12 mouse cellular contexts compared by ENCODE assay signal in the genomic region with DNA sequence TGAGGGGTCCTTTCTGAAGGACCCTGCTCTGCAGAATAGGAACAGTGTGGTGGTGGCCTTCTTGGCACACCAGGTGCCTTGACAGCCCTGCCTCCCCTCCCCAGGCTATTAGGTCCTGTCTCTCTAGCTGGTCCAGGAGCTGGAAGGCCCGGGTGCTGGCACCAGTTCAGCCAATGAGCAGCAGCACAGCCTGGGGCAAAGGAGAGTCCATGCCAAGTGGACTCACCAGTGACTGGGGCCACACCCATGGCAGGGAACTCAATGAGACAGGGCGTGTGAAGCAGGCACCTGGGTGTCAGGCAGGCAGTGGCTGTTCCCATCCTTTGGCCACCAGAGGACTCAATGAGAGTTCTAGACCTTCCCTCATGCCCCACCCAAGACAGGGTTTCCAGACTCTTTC. TPM values are rescaled to one million over a fixed set of nuclear protein-coding genes. Genes with fewer than 3 reads are reported as not detected.
A peak's percentile ranks its signal among the peaks of the same experiment; 100 is the strongest.
DNase-seq lines count a peak whose midpoint lies in the region; ATAC-seq and TF ChIP-seq lines count a peak whose summit lies in the region.
"Had no signal": no experiment of that assay in that cellular context is flagged by ENCODE, and none has a peak within 500 bp of the region (broad histone marks: within the 10 kb centered on the region; RNA-seq: fewer than 3 reads in every experiment).

No protein-coding gene starts in this region.

- no peak overlapping the region for H3K4me2 ChIP-seq in forebrain, embryonic 13.5 days
- no peak overlapping the region for H3K4me2 ChIP-seq in forebrain, embryonic 15.5 days (replicated peaks)
- no peak overlapping the region for H3K4me2 ChIP-seq in lung, postnatal 0 days (replicated peaks; ENCODE audit: low read depth, low read length)
- H3K4me2 ChIP-seq: liver, embryonic 13.5 days; stomach, embryonic 15.5 days had no signal

- 0 out of 2 replicates have a peak overlapping the region, but pooled peaks have one; percentile 40 for H3K27ac ChIP-seq in forebrain, embryonic 13.5 days
- no peak overlapping the region; the same call in none of the 2 replicates for H3K27ac ChIP-seq in forebrain, embryonic 15.5 days (replicated peaks)
- H3K27ac ChIP-seq in lung, postnatal 0 days (ENCODE audit: low read length) = no peak overlapping the region
- no peak overlapping the region for H3K27ac ChIP-seq in small intestine, adult 2 months (ENCODE audit: insufficient read depth, low read depth, low read length)
- H3K27ac ChIP-seq: liver, embryonic 13.5 days; stomach, embryonic 15.5 days had no signal

- H3K36me3 ChIP-seq in forebrain, embryonic 13.5 days (ENCODE audit: poor library complexity, severe bottlenecking) = peaks cover 41% of the 10 kb centered on the region
- H3K36me3 ChIP-seq in forebrain, embryonic 15.5 days = peaks cover 12% of the 10 kb centered on the region
- no peaks in the 10 kb centered on the region for H3K36me3 ChIP-seq in lung, postnatal 0 days (ENCODE audit: insufficient read depth, low read length)
- no peaks in the 10 kb centered on the region for H3K36me3 ChIP-seq in small intestine, adult 2 months (ENCODE audit: control insufficient read depth, insufficient read depth, low read length)

- no peaks in the 10 kb centered on the region for H3K9me3 ChIP-seq in forebrain, embryonic 13.5 days (replicated peaks)
- H3K9me3 ChIP-seq in forebrain, embryonic 15.5 days = no peaks in the 10 kb centered on the region
- no peaks in the 10 kb centered on the region for H3K9me3 ChIP-seq in lung, postnatal 0 days (ENCODE audit: low read length)
- H3K9me3 ChIP-seq: liver, embryonic 13.5 days; stomach, embryonic 15.5 days had no signal

- peaks cover 52% of the 10 kb centered on the region for H3K4me1 ChIP-seq in forebrain, embryonic 13.5 days
- H3K4me1 ChIP-seq in forebrain, embryonic 15.5 days = peaks cover 66% of the 10 kb centered on the region
- peaks cover 16% of the 10 kb centered on the region; the same call in 1 of the 2 replicates for H3K4me1 ChIP-seq in lung, postnatal 0 days (ENCODE audit: insufficient read depth, low read depth, low read length)
- peaks cover 22% of the 10 kb centered on the region for H3K4me1 ChIP-seq in small intestine, adult 2 months (ENCODE audit: control insufficient read depth, insufficient read depth, insufficient read length, low read length)

- ATAC-seq in forebrain, embryonic 13.5 days = no peak
- no peak for ATAC-seq in forebrain, embryonic 15.5 days (replicated peaks)
- no peak for ATAC-seq in lung, postnatal 0 days

- TF ChIP-seq EP300 in lung, postnatal 0 days (IDR thresholded peaks at IDR 0.05) = no peak

- H3K9ac ChIP-seq in forebrain, embryonic 13.5 days = no peak overlapping the region
- no peak overlapping the region for H3K9ac ChIP-seq in forebrain, embryonic 15.5 days (replicated peaks)
- no peak overlapping the region for H3K9ac ChIP-seq in lung, postnatal 0 days (replicated peaks; ENCODE audit: low read depth)
- H3K9ac ChIP-seq: liver, embryonic 13.5 days; stomach, embryonic 15.5 days had no signal

- no peaks in the 10 kb centered on the region for H3K27me3 ChIP-seq in forebrain, embryonic 13.5 days
- H3K27me3 ChIP-seq in forebrain, embryonic 15.5 days = no peaks in the 10 kb centered on the region
- H3K27me3 ChIP-seq in lung, postnatal 0 days (replicated peaks; ENCODE audit: insufficient read depth, low read length) = no peaks in the 10 kb centered on the region
- H3K27me3 ChIP-seq in small intestine, adult 2 months (ENCODE audit: control insufficient read depth, insufficient read depth, low read length) = no peaks in the 10 kb centered on the region
- H3K27me3 ChIP-seq: CH12.LX; liver, embryonic 13.5 days; stomach, embryonic 15.5 days had no signal

- 86% methylated on average over 2 of the region's 2 CpGs for WGBS in forebrain, embryonic 13.5 days
- WGBS in forebrain, embryonic 15.5 days = 67% methylated on average over 2 of the region's 2 CpGs
- WGBS in lung, postnatal 0 days = 45% methylated on average over 2 of the region's 2 CpGs
- 18% methylated on average over 2 of the region's 2 CpGs for WGBS in small intestine, adult 2 months

- peak; percentile 23 for DNase-seq in lung, postnatal 14 days
- DNase-seq in lung, postnatal 0 days (ENCODE audit: low spot score) = no peak
- DNase-seq in cerebellum, postnatal 14 days = peak; percentile 73 to 76
- no peak for DNase-seq in urinary bladder, postnatal 36 days (ENCODE audit: low spot score in 2 of 2)
- DNase-seq in right cerebral cortex, postnatal 25 days = no peak
- DNase-seq: liver, embryonic 13.5 days; midbrain, embryonic 14.5 days had no signal

- TF ChIP-seq CTCF in lung, postnatal 0 days (IDR thresholded peaks at IDR 0.05) = no peak
- peak; percentile 17; the same call in 1 of the 2 replicates for TF ChIP-seq CTCF in small intestine, adult 2 months (IDR thresholded peaks at IDR 0.05; ENCODE audit: extremely low read depth, insufficient read length, insufficient replicate concordance, low read depth, low read length)

- no peak for TF ChIP-seq POLR2A in small intestine, adult 2 months (IDR thresholded peaks at IDR 0.05; ENCODE audit: low read depth, low read length)

- no peak overlapping the region for H3K4me3 ChIP-seq in forebrain, embryonic 13.5 days
- H3K4me3 ChIP-seq in forebrain, embryonic 15.5 days = no peak overlapping the region
- no peak overlapping the region for H3K4me3 ChIP-seq in lung, postnatal 0 days (ENCODE audit: low read depth, low read length)
- no peak overlapping the region for H3K4me3 ChIP-seq in small intestine, adult 2 months (ENCODE audit: low read depth, low read length)
- H3K4me3 ChIP-seq: liver, embryonic 13.5 days; stomach, embryonic 15.5 days had no signal

RNA-seq across cellular contexts. Expression of a gene that starts 12.3 kb away (rescaled TPM):
- 90.6 and 94.0 TPM in 2 replicates for polyA plus RNA-seq in forebrain, embryonic 13.5 days (2015; fragmentation: Nextera tagmentation; extraction: Ambion mirVana)
- 94.8 and 99.9 TPM in 2 replicates for polyA plus RNA-seq in forebrain, embryonic 15.5 days (2015; fragmentation: Nextera tagmentation; extraction: Ambion mirVana)
- 49.5 and 52.4 TPM in 2 replicates for polyA plus RNA-seq in lung, postnatal 0 days (2015; fragmentation: Nextera tagmentation; extraction: Ambion mirVana)
- 8.6 and 18.7 TPM in 2 replicates for polyA plus RNA-seq in small intestine, adult 2 months (2012; rRNA removed)

RNA-seq across cellular contexts. Expression of a gene that starts 23.0 kb away (rescaled TPM):
- polyA plus RNA-seq in forebrain, embryonic 13.5 days (2015; fragmentation: Nextera tagmentation; extraction: Ambion mirVana) = 8.1 and 8.4 TPM in 2 replicates
- 10.5 and 11.6 TPM in 2 replicates for polyA plus RNA-seq in forebrain, embryonic 15.5 days (2015; fragmentation: Nextera tagmentation; extraction: Ambion mirVana)
- 4.5 and 5.1 TPM in 2 replicates for polyA plus RNA-seq in lung, postnatal 0 days (2015; fragmentation: Nextera tagmentation; extraction: Ambion mirVana)
- 12.1 and 18.5 TPM in 2 replicates for polyA plus RNA-seq in small intestine, adult 2 months (2012; rRNA removed)

RNA-seq across cellular contexts. Expression of a gene that starts 39.2 kb away (rescaled TPM):
- 7.9 and 8.3 TPM in 2 replicates for polyA plus RNA-seq in forebrain, embryonic 13.5 days (2015; fragmentation: Nextera tagmentation; extraction: Ambion mirVana)
- polyA plus RNA-seq in forebrain, embryonic 15.5 days (2015; fragmentation: Nextera tagmentation; extraction: Ambion mirVana) = 19.4 and 19.5 TPM in 2 replicates
- 1.0 and 1.2 TPM in 2 replicates for polyA plus RNA-seq in lung, postnatal 0 days (2015; fragmentation: Nextera tagmentation; extraction: Ambion mirVana)
- polyA plus RNA-seq in small intestine, adult 2 months (2012; rRNA removed) = 1.0 and 1.3 TPM in 2 replicates

Comparison
In these comparisons a context has a peak if more than half of its experiments do, and no peak if none do; other contexts are left out.
1. DNase-seq: peak in lung, postnatal 14 days (single experiment) and cerebellum, postnatal 14 days (2 of 2); none in lung, postnatal 0 days (single experiment), urinary bladder, postnatal 36 days (0 of 2) and right cerebral cortex, postnatal 25 days (single experiment).